Mouse (Mus musculus) MEL (cell line): ENCODE measurements around the gene Gm47289. TPM values are rescaled to one million over a fixed set of nuclear protein-coding genes. Genes with fewer than 3 reads are reported as not detected.

Experiments used
- DNase-seq: peaks from one replicate; pipeline ENCODE4 v3.0.0; 2011; ENCODE audit warnings: low read depth, low spot score
- H3K27ac ChIP-seq: 2 replicates; pipeline ENCODE4 v1.5.1; 2012; ENCODE audit warnings: low read depth, mild to moderate bottlenecking, control low read depth, low read length, moderate library complexity; ENCODE audit not compliant: control insufficient read depth
- H3K27me3 ChIP-seq, 2 experiments: fragments of 150-350 bp in 1 of 2; sonication (generic) in 1 of 2; 2 replicates each; pipeline ENCODE4 v1.6.1; 2012; ENCODE audit warnings: low read length in 2 of 2, mild to moderate bottlenecking in 2 of 2, improper control_type of control experiment in 1 of 2, moderate library complexity in 1 of 2; ENCODE audit not compliant: insufficient read depth in 2 of 2, control insufficient read depth in 1 of 2
- H3K36me3 ChIP-seq, 2 experiments: 2 replicates each; pipeline ENCODE4 v1.6.1; 2012 to 2014; ENCODE audit warnings: low read length in 2 of 2, improper control_type of control experiment in 1 of 2, inconsistent platforms in 1 of 2, mild to moderate bottlenecking in 1 of 2; ENCODE audit not compliant: insufficient read depth in 2 of 2, control insufficient read depth in 1 of 2
- H3K4me1 ChIP-seq, 2 experiments: fragments of 150-350 bp in 1 of 2; sonication (generic) in 1 of 2; 2 replicates each; pipeline ENCODE4 v1.6.1; 2012; ENCODE audit warnings: low read length in 2 of 2, improper control_type of control experiment in 1 of 2, mild to moderate bottlenecking in 1 of 2; ENCODE audit not compliant: insufficient read depth in 2 of 2, control insufficient read depth in 1 of 2
- H3K4me3 ChIP-seq, 2 experiments: fragments of 150-350 bp in 1 of 2; sonication (generic) in 1 of 2; 2 replicates each; pipeline ENCODE4 v1.5.1; 2012; ENCODE audit warnings: low read depth in 2 of 2, low read length in 2 of 2, mild to moderate bottlenecking in 2 of 2, moderate library complexity in 2 of 2, control low read depth in 1 of 2, improper control_type of control experiment in 1 of 2; ENCODE audit not compliant: control insufficient read depth in 1 of 2, insufficient read depth in 1 of 2
- H3K79me2 ChIP-seq: 2 replicates; pipeline ENCODE4 v1.6.1; 2012; ENCODE audit warnings: mild to moderate bottlenecking, low read length, moderate library complexity; ENCODE audit not compliant: control insufficient read depth, poor library complexity, insufficient read depth
- H3K9ac ChIP-seq: 2 replicates; pipeline ENCODE4 v1.6.1; 2012; ENCODE audit warnings: low read depth, mild to moderate bottlenecking, control low read depth, low read length, moderate library complexity; ENCODE audit not compliant: control insufficient read depth, poor library complexity, severe bottlenecking
- H3K9me3 ChIP-seq: fragments of 150-350 bp; sonication (generic); replicated peaks from 2 replicates; pipeline ENCODE4 v1.6.1; 2012; ENCODE audit warnings: mild to moderate bottlenecking, low read length, improper control_type of control experiment, moderate library complexity; ENCODE audit not compliant: insufficient read depth
- CTCF ChIP-seq, 3 experiments: IDR thresholded peaks in 2 of 3; conservative IDR thresholded peaks in 1 of 3; 2 replicates each; pipeline ENCODE4 v1.5.1; 2011 to 2012; ENCODE audit warnings: low read length in 3 of 3, low read depth in 2 of 3, mild to moderate bottlenecking in 2 of 3, improper control_type of control experiment in 1 of 3, inconsistent platforms in 1 of 3, mixed read lengths in 1 of 3, moderate library complexity in 1 of 3; ENCODE audit not compliant: control insufficient read depth in 1 of 3, insufficient read depth in 1 of 3, poor library complexity in 1 of 3, severe bottlenecking in 1 of 3
- ELF1 ChIP-seq: IDR thresholded peaks from 2 replicates; pipeline ENCODE4 v1.6.1; 2014; ENCODE audit warnings: low read depth, mild to moderate bottlenecking, inconsistent platforms, low read length, improper control_type of control experiment, moderate library complexity
- ETS1 ChIP-seq: IDR thresholded peaks from 2 replicates; pipeline ENCODE4 v1.6.1; 2012; ENCODE audit warnings: low read depth, mild to moderate bottlenecking, inconsistent platforms, low read length, improper control_type of control experiment, moderate library complexity
- GATA1 ChIP-seq: IDR thresholded peaks from 2 replicates; pipeline ENCODE4 v1.6.1; 2011; ENCODE audit warnings: low read depth, low read length, improper control_type of control experiment
- JUND ChIP-seq: IDR thresholded peaks from 2 replicates; pipeline ENCODE4 v1.6.1; 2011; ENCODE audit warnings: low read depth, mild to moderate bottlenecking, improper control_type of control experiment, low read length
- MAFK ChIP-seq: IDR thresholded peaks from 2 replicates; pipeline ENCODE4 v1.6.1; 2011; ENCODE audit warnings: low read depth, mild to moderate bottlenecking, low read length, improper control_type of control experiment, borderline replicate concordance
- MAX ChIP-seq: IDR thresholded peaks from 2 replicates; pipeline ENCODE4 v1.6.1; 2011; ENCODE audit warnings: low read length, improper control_type of control experiment
- MAZ ChIP-seq: IDR thresholded peaks from 2 replicates; pipeline ENCODE4 v1.6.1; 2012; ENCODE audit warnings: low read depth, mild to moderate bottlenecking, inconsistent platforms, low read length, improper control_type of control experiment
- MEF2A ChIP-seq: IDR thresholded peaks from 2 replicates; pipeline ENCODE4 v1.6.1; 2014; ENCODE audit warnings: low read depth, mild to moderate bottlenecking, inconsistent platforms, low read length, improper control_type of control experiment; ENCODE audit not compliant: poor library complexity, insufficient replicate concordance, severe bottlenecking; ENCODE audit errors: extremely low read depth
- MXI1 ChIP-seq: IDR thresholded peaks from 2 replicates; pipeline ENCODE4 v1.6.1; 2011; ENCODE audit warnings: mild to moderate bottlenecking, low read depth, low read length, improper control_type of control experiment
- MYB ChIP-seq: IDR thresholded peaks from 2 replicates; pipeline ENCODE4 v1.6.1; 2011; ENCODE audit warnings: mild to moderate bottlenecking, low read depth, low read length, improper control_type of control experiment
- MYC ChIP-seq: IDR thresholded peaks from 2 replicates; pipeline ENCODE4 v1.6.1; 2011; ENCODE audit warnings: low read depth, mild to moderate bottlenecking, low read length, improper control_type of control experiment, moderate library complexity
- NELFE ChIP-seq: IDR thresholded peaks from 2 replicates; pipeline ENCODE4 v1.6.1; 2011; ENCODE audit warnings: low read depth, low read length, improper control_type of control experiment
- POLR2A ChIP-seq, 2 experiments: IDR thresholded peaks; 2 replicates each; pipeline ENCODE4 v1.6.1; 2011 to 2012; ENCODE audit warnings: low read length in 2 of 2, mild to moderate bottlenecking in 2 of 2, control low read depth in 1 of 2, improper control_type of control experiment in 1 of 2, low read depth in 1 of 2, moderate library complexity in 1 of 2; ENCODE audit not compliant: control insufficient read depth in 1 of 2, insufficient read depth in 1 of 2, poor library complexity in 1 of 2
- RAD21 ChIP-seq: IDR thresholded peaks from 2 replicates; pipeline ENCODE4 v1.6.1; 2011; ENCODE audit warnings: mild to moderate bottlenecking, low read depth, low read length, improper control_type of control experiment
- SIN3A ChIP-seq: IDR thresholded peaks from 2 replicates; pipeline ENCODE4 v1.6.1; 2012; ENCODE audit warnings: low read length, improper control_type of control experiment, inconsistent platforms
- SMC3 ChIP-seq: IDR thresholded peaks from 2 replicates; pipeline ENCODE4 v1.6.1; 2011; ENCODE audit warnings: low read depth, low read length, improper control_type of control experiment
- TAL1 ChIP-seq: IDR thresholded peaks from 2 replicates; pipeline ENCODE4 v1.6.1; 2012; ENCODE audit warnings: mild to moderate bottlenecking, inconsistent platforms, low read length, moderate library complexity, mixed read lengths
- USF2 ChIP-seq, 2 experiments: IDR thresholded peaks; 2 replicates each; pipeline ENCODE4 v1.6.1; 2011 to 2012; ENCODE audit warnings: improper control_type of control experiment in 2 of 2, low read length in 2 of 2, borderline replicate concordance in 1 of 2, inconsistent platforms in 1 of 2, low read depth in 1 of 2, mild to moderate bottlenecking in 1 of 2; ENCODE audit not compliant: insufficient read depth in 1 of 2
- ZKSCAN1 ChIP-seq: IDR thresholded peaks from 2 replicates; pipeline ENCODE4 v1.6.1; 2012; ENCODE audit warnings: low read depth, mild to moderate bottlenecking, inconsistent platforms, low read length, improper control_type of control experiment, moderate library complexity
- ZMIZ1 ChIP-seq: IDR thresholded peaks from 2 replicates; pipeline ENCODE4 v1.6.1; 2012; ENCODE audit warnings: low read depth, mild to moderate bottlenecking, inconsistent platforms, low read length, improper control_type of control experiment, moderate library complexity
- ZNF384 ChIP-seq: IDR thresholded peaks from 2 replicates; pipeline ENCODE4 v1.6.1; 2012; ENCODE audit warnings: low read depth, mild to moderate bottlenecking, inconsistent platforms, low read length, improper control_type of control experiment
- polyA plus RNA-seq, 2 experiments: library from polyadenylated mRNA; stranded (reverse) in 1 of 2; unstranded in 1 of 2; fragments of >175 nt in 1 of 2; fragments of >200 nt in 1 of 2; gene quantifications; 2 replicates each; pipeline versions ENCODE4 v1.2.1 to v1.2.4; 2012; ENCODE audit warnings: low replicate concordance in 2 of 2, low read depth in 1 of 2; ENCODE audit not compliant: insufficient read length in 2 of 2, insufficient read depth in 1 of 2, missing spikeins in 1 of 2
- total RNA-seq: library from RNA; depleted of rRNA; stranded (reverse); fragments of 300-350 nt; gene quantifications from 2 replicates; pipeline ENCODE4 v1.2.3, GENCODE M21; 2012

Gm47289 gene
- total and polyA plus RNA-seq, 3 experiments: not detected

GRCm38 (mm10) chr9:119145638-119146037 lies 13.3 kb upstream of the Gm47289 start:
- Histone ChIP-seq H3K4me3 (no peak overlapping the region), H3K9ac (no peak overlapping the region), H3K36me3 (no peaks in the 10 kb centered on the region), H3K27me3 (no peaks in the 10 kb centered on the region; a peak in 1 of 4 replicates), H3K4me1 (no peaks in the 10 kb centered on the region), H3K79me2 (no peaks in the 10 kb centered on the region), H3K27ac (no peak overlapping the region), H3K9me3 (no peaks in the 10 kb centered on the region)
- DNase-seq: no peak
- TF ChIP-seq ZKSCAN1: no peak
- no peak for TF ChIP-seq JUND
- TF ChIP-seq ELF1: no peak
- no peak for TF ChIP-seq USF2 (IDR thresholded peaks at IDR 0.05; ENCODE audit: borderline replicate concordance in 1 of 2, insufficient read depth in 1 of 2, low read depth in 1 of 2, low read length in 2 of 2)
- no peak for TF ChIP-seq GATA1
- TF ChIP-seq RAD21: no peak
- TF ChIP-seq MXI1: no peak
- no peak for TF ChIP-seq POLR2A (IDR thresholded peaks at IDR 0.05; ENCODE audit: control insufficient read depth in 1 of 2, insufficient read depth in 1 of 2, low read depth in 1 of 2, low read length in 2 of 2, poor library complexity in 1 of 2)
- no peak for TF ChIP-seq SIN3A
- TF ChIP-seq MAFK: no peak
- TF ChIP-seq MAX: no peak

- no peak overlapping the region for H3K4me3 ChIP-seq
- no peaks in the 10 kb centered on the region for H3K4me1 ChIP-seq
- H3K9ac ChIP-seq: no peak overlapping the region
- H3K79me2 ChIP-seq: no peaks in the 10 kb centered on the region
- no peaks in the 10 kb centered on the region for H3K36me3 ChIP-seq
- no peaks in the 10 kb centered on the region for H3K27me3 ChIP-seq
- H3K27ac ChIP-seq: no peak overlapping the region
- DNase-seq: no peak
- H3K9me3 ChIP-seq: no peaks in the 10 kb centered on the region
- no peak for TF ChIP-seq NELFE
- no peak for TF ChIP-seq TAL1
- TF ChIP-seq ZNF384: no peak
- TF ChIP-seq MAZ: no peak
- TF ChIP-seq MYC: no peak
- TF ChIP-seq ETS1: no peak
- TF ChIP-seq ZMIZ1: no peak
- no peak for TF ChIP-seq MEF2A
- no peak for TF ChIP-seq CTCF (IDR thresholded peaks at IDR 0.05 in 2 of 3, conservative IDR thresholded peaks at IDR 0.05 in 1 of 3; ENCODE audit: control insufficient read depth in 1 of 3, insufficient read depth in 1 of 3, low read depth in 2 of 3, low read length in 3 of 3, poor library complexity in 1 of 3, severe bottlenecking in 1 of 3)
- TF ChIP-seq MYB: no peak
- TF ChIP-seq ZKSCAN1: no peak
- TF ChIP-seq SMC3: no peak
- no peak for TF ChIP-seq RAD21
- TF ChIP-seq MXI1: no peak
These were observed 12.7 kb upstream of the Gm47289 start for GRCm38 (mm10) chr9:119146098-119146770.
